Mouse (Mus musculus) MEL (cell line): ENCODE data around the gene Rad50. TPM values are rescaled to one million over a fixed set of nuclear protein-coding genes. Genes with fewer than 3 reads are reported as not detected.

Experiments
- DNase-seq: peaks from one replicate; pipeline ENCODE4 v3.0.0; 2011; ENCODE audit warnings: low read depth, low spot score
- H3K27ac ChIP-seq: 2 replicates; pipeline ENCODE4 v1.5.1; 2012; ENCODE audit warnings: low read depth, mild to moderate bottlenecking, control low read depth, low read length, moderate library complexity; ENCODE audit not compliant: control insufficient read depth
- H3K27me3 ChIP-seq, 2 experiments: fragments of 150-350 bp in 1 of 2; sonication (generic) in 1 of 2; 2 replicates each; pipeline ENCODE4 v1.6.1; 2012; ENCODE audit warnings: low read length in 2 of 2, mild to moderate bottlenecking in 2 of 2, improper control_type of control experiment in 1 of 2, moderate library complexity in 1 of 2; ENCODE audit not compliant: insufficient read depth in 2 of 2, control insufficient read depth in 1 of 2
- H3K36me3 ChIP-seq, 2 experiments: 2 replicates each; pipeline ENCODE4 v1.6.1; 2012 to 2014; ENCODE audit warnings: low read length in 2 of 2, improper control_type of control experiment in 1 of 2, inconsistent platforms in 1 of 2, mild to moderate bottlenecking in 1 of 2; ENCODE audit not compliant: insufficient read depth in 2 of 2, control insufficient read depth in 1 of 2
- H3K4me1 ChIP-seq, 2 experiments: fragments of 150-350 bp in 1 of 2; sonication (generic) in 1 of 2; 2 replicates each; pipeline ENCODE4 v1.6.1; 2012; ENCODE audit warnings: low read length in 2 of 2, improper control_type of control experiment in 1 of 2, mild to moderate bottlenecking in 1 of 2; ENCODE audit not compliant: insufficient read depth in 2 of 2, control insufficient read depth in 1 of 2
- H3K4me3 ChIP-seq, 2 experiments: fragments of 150-350 bp in 1 of 2; sonication (generic) in 1 of 2; 2 replicates each; pipeline ENCODE4 v1.5.1; 2012; ENCODE audit warnings: low read depth in 2 of 2, low read length in 2 of 2, mild to moderate bottlenecking in 2 of 2, moderate library complexity in 2 of 2, control low read depth in 1 of 2, improper control_type of control experiment in 1 of 2; ENCODE audit not compliant: control insufficient read depth in 1 of 2, insufficient read depth in 1 of 2
- H3K79me2 ChIP-seq: 2 replicates; pipeline ENCODE4 v1.6.1; 2012; ENCODE audit warnings: mild to moderate bottlenecking, low read length, moderate library complexity; ENCODE audit not compliant: control insufficient read depth, poor library complexity, insufficient read depth
- H3K9ac ChIP-seq: 2 replicates; pipeline ENCODE4 v1.6.1; 2012; ENCODE audit warnings: low read depth, mild to moderate bottlenecking, control low read depth, low read length, moderate library complexity; ENCODE audit not compliant: control insufficient read depth, poor library complexity, severe bottlenecking
- H3K9me3 ChIP-seq: fragments of 150-350 bp; sonication (generic); replicated peaks from 2 replicates; pipeline ENCODE4 v1.6.1; 2012; ENCODE audit warnings: mild to moderate bottlenecking, low read length, improper control_type of control experiment, moderate library complexity; ENCODE audit not compliant: insufficient read depth
- CTCF ChIP-seq, 3 experiments: IDR thresholded peaks in 2 of 3; conservative IDR thresholded peaks in 1 of 3; 2 replicates each; pipeline ENCODE4 v1.5.1; 2011 to 2012; ENCODE audit warnings: low read length in 3 of 3, low read depth in 2 of 3, mild to moderate bottlenecking in 2 of 3, improper control_type of control experiment in 1 of 3, inconsistent platforms in 1 of 3, mixed read lengths in 1 of 3, moderate library complexity in 1 of 3; ENCODE audit not compliant: control insufficient read depth in 1 of 3, insufficient read depth in 1 of 3, poor library complexity in 1 of 3, severe bottlenecking in 1 of 3
- ELF1 ChIP-seq: IDR thresholded peaks from 2 replicates; pipeline ENCODE4 v1.6.1; 2014; ENCODE audit warnings: low read depth, mild to moderate bottlenecking, inconsistent platforms, low read length, improper control_type of control experiment, moderate library complexity
- EP300 ChIP-seq, 2 experiments: IDR thresholded peaks; 2 replicates each; pipeline ENCODE4 v1.6.1; 2011; ENCODE audit warnings: improper control_type of control experiment in 2 of 2, low read length in 2 of 2, low read depth in 1 of 2, mild to moderate bottlenecking in 1 of 2
- ETS1 ChIP-seq: IDR thresholded peaks from 2 replicates; pipeline ENCODE4 v1.6.1; 2012; ENCODE audit warnings: low read depth, mild to moderate bottlenecking, inconsistent platforms, low read length, improper control_type of control experiment, moderate library complexity
- MAFK ChIP-seq: IDR thresholded peaks from 2 replicates; pipeline ENCODE4 v1.6.1; 2011; ENCODE audit warnings: low read depth, mild to moderate bottlenecking, low read length, improper control_type of control experiment, borderline replicate concordance
- MAX ChIP-seq: IDR thresholded peaks from 2 replicates; pipeline ENCODE4 v1.6.1; 2011; ENCODE audit warnings: low read length, improper control_type of control experiment
- MEF2A ChIP-seq: IDR thresholded peaks from 2 replicates; pipeline ENCODE4 v1.6.1; 2014; ENCODE audit warnings: low read depth, mild to moderate bottlenecking, inconsistent platforms, low read length, improper control_type of control experiment; ENCODE audit not compliant: poor library complexity, insufficient replicate concordance, severe bottlenecking; ENCODE audit errors: extremely low read depth
- MYB ChIP-seq: IDR thresholded peaks from 2 replicates; pipeline ENCODE4 v1.6.1; 2011; ENCODE audit warnings: mild to moderate bottlenecking, low read depth, low read length, improper control_type of control experiment
- MYC ChIP-seq: IDR thresholded peaks from 2 replicates; pipeline ENCODE4 v1.6.1; 2011; ENCODE audit warnings: low read depth, mild to moderate bottlenecking, low read length, improper control_type of control experiment, moderate library complexity
- NELFE ChIP-seq: IDR thresholded peaks from 2 replicates; pipeline ENCODE4 v1.6.1; 2011; ENCODE audit warnings: low read depth, low read length, improper control_type of control experiment
- NRF1 ChIP-seq: IDR thresholded peaks from 2 replicates; pipeline ENCODE4 v1.6.1; 2014; ENCODE audit warnings: low read depth, mild to moderate bottlenecking, inconsistent platforms, low read length, improper control_type of control experiment, moderate library complexity; ENCODE audit not compliant: poor library complexity, insufficient read depth, severe bottlenecking
- POLR2AphosphoS2 ChIP-seq: IDR thresholded peaks from 2 replicates; pipeline ENCODE4 v1.6.1; 2011; ENCODE audit warnings: low read length, improper control_type of control experiment
- RAD21 ChIP-seq: IDR thresholded peaks from 2 replicates; pipeline ENCODE4 v1.6.1; 2011; ENCODE audit warnings: mild to moderate bottlenecking, low read depth, low read length, improper control_type of control experiment
- RCOR1 ChIP-seq: IDR thresholded peaks from 2 replicates; pipeline ENCODE4 v1.6.1; 2012; ENCODE audit warnings: low read depth, mild to moderate bottlenecking, inconsistent platforms, low read length, improper control_type of control experiment
- SIN3A ChIP-seq: IDR thresholded peaks from 2 replicates; pipeline ENCODE4 v1.6.1; 2012; ENCODE audit warnings: low read length, improper control_type of control experiment, inconsistent platforms
- SMC3 ChIP-seq: IDR thresholded peaks from 2 replicates; pipeline ENCODE4 v1.6.1; 2011; ENCODE audit warnings: low read depth, low read length, improper control_type of control experiment
- TBP ChIP-seq: IDR thresholded peaks from 2 replicates; pipeline ENCODE4 v1.8.0; 2011; ENCODE audit warnings: low read depth, low read length, improper control_type of control experiment
- TCF12 ChIP-seq: IDR thresholded peaks from 2 replicates; pipeline ENCODE4 v1.6.1; 2014; ENCODE audit warnings: low read depth, mild to moderate bottlenecking, inconsistent platforms, low read length, improper control_type of control experiment, moderate library complexity
- UBTF ChIP-seq: IDR thresholded peaks from 2 replicates; pipeline ENCODE4 v1.6.1; 2012; ENCODE audit warnings: low read depth, mild to moderate bottlenecking, inconsistent platforms, low read length, improper control_type of control experiment, moderate library complexity, borderline replicate concordance; ENCODE audit not compliant: insufficient read depth
- USF2 ChIP-seq, 2 experiments: IDR thresholded peaks; 2 replicates each; pipeline ENCODE4 v1.6.1; 2011 to 2012; ENCODE audit warnings: improper control_type of control experiment in 2 of 2, low read length in 2 of 2, borderline replicate concordance in 1 of 2, inconsistent platforms in 1 of 2, low read depth in 1 of 2, mild to moderate bottlenecking in 1 of 2; ENCODE audit not compliant: insufficient read depth in 1 of 2
- ZC3H11A ChIP-seq: IDR thresholded peaks from 2 replicates; pipeline ENCODE4 v1.6.1; 2012; ENCODE audit warnings: low read depth, mild to moderate bottlenecking, inconsistent platforms, low read length, improper control_type of control experiment
- ZKSCAN1 ChIP-seq: IDR thresholded peaks from 2 replicates; pipeline ENCODE4 v1.6.1; 2012; ENCODE audit warnings: low read depth, mild to moderate bottlenecking, inconsistent platforms, low read length, improper control_type of control experiment, moderate library complexity
- ZMIZ1 ChIP-seq: IDR thresholded peaks from 2 replicates; pipeline ENCODE4 v1.6.1; 2012; ENCODE audit warnings: low read depth, mild to moderate bottlenecking, inconsistent platforms, low read length, improper control_type of control experiment, moderate library complexity
- ZNF384 ChIP-seq: IDR thresholded peaks from 2 replicates; pipeline ENCODE4 v1.6.1; 2012; ENCODE audit warnings: low read depth, mild to moderate bottlenecking, inconsistent platforms, low read length, improper control_type of control experiment
- polyA plus RNA-seq, 2 experiments: library from polyadenylated mRNA; stranded (reverse) in 1 of 2; unstranded in 1 of 2; fragments of >175 nt in 1 of 2; fragments of >200 nt in 1 of 2; gene quantifications; 2 replicates each; pipeline versions ENCODE4 v1.2.1 to v1.2.4; 2012; ENCODE audit warnings: low replicate concordance in 2 of 2, low read depth in 1 of 2; ENCODE audit not compliant: insufficient read length in 2 of 2, insufficient read depth in 1 of 2, missing spikeins in 1 of 2
- total RNA-seq: library from RNA; depleted of rRNA; stranded (reverse); fragments of 300-350 nt; gene quantifications from 2 replicates; pipeline ENCODE4 v1.2.3, GENCODE M21; 2012

The Rad50 gene
- total and polyA plus RNA-seq, 3 experiments, result 32.6 to 447 (median 44.6) TPM

GRCm38 (mm10) chr11:53737573-53737946 is 30.4 kb upstream of the Rad50 start:
- Histone ChIP-seq H3K9me3 (no peaks in the 10 kb centered on the region), H3K4me3 (peak overlapping the region; percentile 14 to 19; a peak in 3 of 4 replicates), H3K27me3 (peaks cover 1 to 17% of the 10 kb centered on the region in 2 experiments; a peak in 3 of 4 replicates), H3K4me1 (peaks cover 0 to 17% of the 10 kb centered on the region in 2 experiments; a peak in 3 of 4 replicates), H3K36me3 (peaks cover 0 to 20% of the 10 kb centered on the region in 2 experiments; a peak in 2 of 4 replicates), H3K79me2 (no peaks in the 10 kb centered on the region; the same call in 1 of the 2 replicates), H3K27ac (peak overlapping the region; percentile 25; the same call in 1 of the 2 replicates), H3K9ac (peak overlapping the region; percentile 64)
- no peak for TF ChIP-seq ZMIZ1
- TF ChIP-seq MAX, result 0 out of 2 replicates have a peak, but pooled peaks have one; percentile 6
- 0 out of 2 replicates have a peak, but pooled peaks have one; percentile 13 for TF ChIP-seq TCF12
- no peak for TF ChIP-seq MEF2A
- no peak for TF ChIP-seq MAFK
- no peak for TF ChIP-seq USF2 (IDR thresholded peaks at IDR 0.05; ENCODE audit: borderline replicate concordance in 1 of 2, insufficient read depth in 1 of 2, low read depth in 1 of 2, low read length in 2 of 2)
- no peak for TF ChIP-seq ELF1
- 0 out of 2 replicates have a peak, but pooled peaks have one; percentile 11 for TF ChIP-seq TBP
- TF ChIP-seq POLR2AphosphoS2, result no peak
- TF ChIP-seq UBTF, result no peak
- peak; percentile 66 for TF ChIP-seq ZC3H11A
- no peak for TF ChIP-seq ZNF384
- TF ChIP-seq ETS1, result no peak
- peak; percentile 74 to 94 (median 81) for TF ChIP-seq CTCF (IDR thresholded peaks at IDR 0.05 in 2 of 3, conservative IDR thresholded peaks at IDR 0.05 in 1 of 3; ENCODE audit: control insufficient read depth in 1 of 3, insufficient read depth in 1 of 3, low read depth in 2 of 3, low read length in 3 of 3, poor library complexity in 1 of 3, severe bottlenecking in 1 of 3)
- peak; percentile 34; the same call in 1 of the 2 replicates for TF ChIP-seq MYC
- TF ChIP-seq NELFE, result no peak
- TF ChIP-seq RAD21, result peak; percentile 59
- TF ChIP-seq NRF1, result no peak
- TF ChIP-seq EP300 (IDR thresholded peaks at IDR 0.05; ENCODE audit: low read depth in 1 of 2, low read length in 2 of 2), result no peak
- TF ChIP-seq SIN3A, result no peak; the same call in 1 of the 2 replicates
- no peak for TF ChIP-seq MYB
- TF ChIP-seq SMC3, result peak; percentile 80
- no peak for TF ChIP-seq RCOR1
- no peak for TF ChIP-seq ZKSCAN1
- DNase-seq, result peak; percentile 91
